Mouse (Mus musculus): ENCODE measurements around the gene Naa50. TPM values are rescaled to one million over a fixed set of nuclear protein-coding genes. Genes with fewer than 3 reads are reported as not detected.

Gene Naa50
- total RNA-seq (2021) = 79.9 and 101 TPM in 2 replicates
- long read RNA-seq, full-length matches to known transcripts = 103 of 111 reads
- long read RNA-seq, partial matches to known transcripts = 4 of 111 reads
- long read RNA-seq, other reads (novel, unspliced or antisense) = 4 of 111 reads

GRCm38 (mm10) chr16:44139536-44140185 lies at the start of gene Naa50, which contains the start of gene Atp6v1a:
Naa50 (plus strand) TSS chr16:44139830.
Atp6v1a (minus strand) TSS chr16:44139705.
- peak; percentile 92 for DNase-seq

GRCm38 (mm10) chr16:44099377-44099776 lies 40.3 kb upstream of the Naa50 start:
- DNase-seq = no peak

GRCm38 (mm10) chr16:44101181-44101710 lies 38.4 kb upstream of the Naa50 start:
- DNase-seq = no peak

GRCm38 (mm10) chr16:44102925-44103324 lies 36.7 kb upstream of the Naa50 start:
- DNase-seq = no peak

- no peak for DNase-seq
Observed at GRCm38 (mm10) chr16:44103806-44104766, 35.5 kb upstream of the Naa50 start.

GRCm38 (mm10) chr16:44105211-44105610 lies 34.4 kb upstream of the Naa50 start:
- no peak for DNase-seq

GRCm38 (mm10) chr16:44109002-44109401 lies 30.6 kb upstream of the Naa50 start:
- DNase-seq = no peak

GRCm38 (mm10) chr16:44119753-44120501 lies 19.7 kb upstream of the Naa50 start:
- DNase-seq = no peak

GRCm38 (mm10) chr16:44122122-44122521 lies 17.5 kb upstream of the Naa50 start:
- DNase-seq = no peak

GRCm38 (mm10) chr16:44122574-44122973 lies 17.1 kb upstream of the Naa50 start:
- DNase-seq = no peak

- no peak for DNase-seq
Observed at GRCm38 (mm10) chr16:44122982-44123725, 16.5 kb upstream of the Naa50 start.

GRCm38 (mm10) chr16:44123786-44124185 lies 15.8 kb upstream of the Naa50 start:
- no peak for DNase-seq

- DNase-seq = no peak
Observed at GRCm38 (mm10) chr16:44124713-44125112, 14.9 kb upstream of the Naa50 start.

- DNase-seq = no peak
Observed at GRCm38 (mm10) chr16:44125436-44125835, 14.2 kb upstream of the Naa50 start.

GRCm38 (mm10) chr16:44126437-44126836 lies 13.2 kb upstream of the Naa50 start:
- no peak for DNase-seq

- DNase-seq = no peak
Observed at GRCm38 (mm10) chr16:44132300-44132699, 7.3 kb upstream of the Naa50 start.

GRCm38 (mm10) chr16:44133187-44133586 lies 6.4 kb upstream of the Naa50 start:
- no peak for DNase-seq

- no peak for DNase-seq
Observed at GRCm38 (mm10) chr16:44136511-44137021, 3.1 kb upstream of the Naa50 start.

GRCm38 (mm10) chr16:44138377-44138978 lies 1.2 kb upstream of the Naa50 start:
- DNase-seq = no peak

- peak; percentile 76 for DNase-seq
Observed at GRCm38 (mm10) chr16:44138979-44139535, 573 bp upstream of the Naa50 start.
